Mouse (Mus musculus) brain, adult 2 months (tissue): ENCODE data around the gene Frs3.
A peak's percentile ranks its signal among the peaks of the same experiment; 100 is the strongest.
"Not testable (repeated sequence)": the region's sequence is repeated elsewhere in the genome, so short reads cannot be mapped to it uniquely, and the experiment has no call there.

ENCODE experiments used
- DNase-seq: peaks from one replicate; pipeline ENCODE4 v3.0.0; 2011; ENCODE audit warnings: low read depth, low spot score

Frs3 gene

DNA sequence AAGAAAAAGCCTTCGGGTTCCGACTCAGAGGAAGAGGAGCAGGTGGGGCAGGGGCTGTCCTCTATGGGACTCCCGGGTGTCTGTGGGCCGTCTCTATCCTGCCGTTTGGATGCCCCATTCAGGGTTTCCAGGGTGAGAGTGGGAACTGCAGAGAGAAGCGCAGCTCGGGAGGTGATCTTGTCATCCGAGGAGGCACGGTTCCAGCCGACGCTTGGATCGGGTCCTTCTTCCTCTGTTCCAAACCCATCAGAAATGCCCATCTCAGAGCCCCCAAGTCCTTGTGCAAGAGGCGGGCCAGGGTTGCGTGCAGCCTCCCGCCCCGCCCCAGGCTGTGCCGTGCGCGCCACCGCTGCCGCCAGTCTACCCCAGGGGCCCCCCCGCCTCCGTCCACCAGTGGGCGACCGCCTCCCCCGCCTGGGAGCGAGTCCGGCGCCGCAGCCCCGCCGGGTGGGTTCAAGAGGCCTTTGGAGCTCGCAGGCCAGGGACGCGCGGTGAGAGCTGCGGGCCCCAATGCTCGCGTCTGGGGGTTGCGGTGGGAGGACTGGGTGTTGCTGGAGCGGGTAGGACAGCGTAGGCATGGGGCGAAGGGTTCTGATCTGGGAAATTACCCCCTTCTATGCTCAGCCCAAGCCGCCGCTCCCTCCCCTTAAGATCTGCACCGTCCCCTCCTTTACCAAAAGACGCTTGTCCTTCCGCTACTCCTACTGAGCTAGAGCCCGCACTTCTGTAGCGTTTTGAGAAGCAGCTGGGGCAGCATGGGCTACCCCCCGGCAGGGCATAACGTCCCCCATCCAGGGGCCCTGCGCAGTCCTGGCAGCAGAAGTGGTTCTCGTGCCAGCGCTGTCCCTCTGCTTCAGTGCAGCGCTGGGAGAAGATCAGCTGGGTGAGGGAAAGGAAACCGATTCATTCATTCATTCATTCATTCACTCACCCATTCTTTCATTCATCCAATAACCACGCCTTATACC, at the start of gene Frs3:
Gene Frs3, plus strand, starts transcription at position 423 of the 968 bp plus-strand sequence.
- DNase-seq = peak; percentile 87

DNA sequence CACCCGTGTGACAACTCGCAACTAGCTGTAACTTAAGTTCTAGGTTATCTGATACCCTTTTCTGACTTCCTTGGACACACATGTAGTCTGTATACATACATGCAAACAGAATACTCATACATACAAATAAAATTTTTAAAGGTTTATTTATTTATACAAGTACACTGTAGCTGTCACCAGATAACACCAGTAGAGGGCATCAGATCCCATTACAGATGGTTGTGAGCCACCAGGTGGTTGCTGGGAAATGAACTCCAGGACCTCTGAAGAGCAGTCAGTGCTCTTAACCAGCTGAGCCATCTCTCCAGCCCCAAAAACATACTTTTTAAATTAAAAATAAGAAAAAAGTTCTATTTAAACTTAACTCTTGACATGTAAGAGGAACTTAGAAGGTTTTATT, 45.8 kb upstream of the Frs3 start:
- DNase-seq = no peak

DNA sequence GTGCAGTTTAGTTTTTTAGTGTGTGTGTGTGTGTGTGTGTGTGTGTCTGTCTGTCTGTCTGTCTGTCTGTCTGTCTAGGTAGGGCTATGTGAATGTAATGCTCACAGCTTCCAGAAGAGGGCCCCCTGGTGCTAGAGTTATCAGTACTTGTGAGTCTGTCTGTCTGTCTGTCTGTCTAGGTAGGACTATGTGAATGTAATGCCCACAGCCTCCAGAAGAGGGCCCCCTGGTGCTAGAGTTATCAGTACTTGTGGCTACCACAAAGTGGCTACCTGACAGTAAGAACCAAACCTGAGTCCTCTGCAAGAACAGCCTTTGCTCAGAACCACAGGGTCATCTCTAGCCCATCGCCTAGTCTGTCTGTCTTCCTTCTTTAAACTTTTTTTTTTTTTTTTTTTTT, 42.1 kb upstream of the Frs3 start:
- DNase-seq = peak; percentile 63

DNA sequence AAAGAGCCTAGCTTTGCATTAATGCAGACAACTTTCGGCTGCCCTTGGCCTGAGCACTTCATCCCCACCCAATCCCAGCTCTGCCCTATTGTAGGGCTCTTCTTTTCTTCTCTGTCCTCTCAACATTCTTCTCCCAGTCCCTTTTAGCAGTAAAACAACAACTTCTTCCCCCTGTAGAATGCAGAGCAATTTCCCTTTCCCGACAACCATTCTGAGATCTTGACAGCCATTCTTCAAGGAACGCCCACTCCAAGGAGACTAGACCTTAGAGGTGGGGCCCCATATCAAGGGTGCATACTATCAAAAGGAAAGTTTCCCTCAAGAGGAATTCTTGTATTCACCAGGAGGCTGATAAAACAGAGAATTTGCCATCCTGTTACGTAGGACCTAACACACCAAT, 39.9 kb upstream of the Frs3 start:
- no peak for DNase-seq

DNA sequence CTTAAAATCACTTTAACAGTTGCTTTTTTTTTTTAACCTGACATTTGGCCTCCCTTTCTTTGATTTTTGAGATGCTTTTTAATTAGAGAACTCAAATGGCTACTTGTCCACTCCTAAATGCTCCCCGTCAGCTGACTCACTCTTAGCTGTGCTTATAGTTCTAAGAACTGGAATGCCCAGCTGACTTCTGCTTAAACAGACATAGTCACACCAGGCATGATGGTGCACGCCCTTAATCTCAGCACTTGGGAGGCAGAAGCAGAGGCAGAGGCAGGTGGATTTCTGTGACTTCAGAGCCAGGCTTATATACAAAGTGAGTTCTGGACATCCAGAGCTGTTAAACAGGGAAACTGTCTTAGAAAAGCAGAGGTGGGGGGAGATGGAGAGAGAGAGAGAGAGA, 36.9 kb upstream of the Frs3 start:
- no peak for DNase-seq

DNA sequence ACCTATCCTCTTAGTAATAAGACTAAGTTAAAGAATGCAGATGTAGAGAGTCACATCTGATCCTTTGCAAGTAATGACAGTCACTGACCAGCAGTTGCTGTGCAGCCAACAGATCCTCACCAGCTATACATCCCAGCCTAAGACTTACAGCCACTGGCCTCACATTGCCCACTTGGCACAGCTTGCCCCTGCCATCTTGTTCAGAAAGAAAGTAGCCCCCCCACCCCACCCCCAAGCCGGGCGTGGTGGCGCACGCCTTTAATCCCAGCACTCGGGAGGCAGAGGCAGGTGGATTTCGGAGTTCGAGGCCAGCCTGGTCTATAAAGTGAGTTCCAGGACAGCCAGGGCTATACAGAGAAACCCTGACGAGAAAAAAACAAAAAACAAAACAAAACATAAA, 34.5 kb upstream of the Frs3 start:
- not testable (repeated sequence) for DNase-seq

DNA sequence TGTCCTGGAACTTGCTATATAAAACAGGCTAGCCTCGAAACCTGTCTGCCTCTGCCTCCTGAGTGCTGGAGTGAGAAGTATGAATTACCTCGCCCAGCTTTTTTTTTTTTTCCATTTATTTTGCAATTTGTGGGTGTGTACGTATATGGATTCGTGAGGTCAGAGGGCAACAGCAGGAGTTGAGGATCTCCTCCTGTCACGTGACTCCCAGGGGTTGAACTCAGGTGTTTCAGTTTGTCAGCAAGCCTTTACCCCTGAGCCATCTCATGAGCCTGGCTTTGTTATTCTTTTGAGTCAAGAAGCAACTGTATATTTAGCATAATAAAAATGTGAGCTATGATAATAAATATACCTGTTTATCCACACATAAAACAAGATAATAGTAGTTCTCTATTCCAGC, 33.1 kb upstream of the Frs3 start:
- no peak for DNase-seq

DNA sequence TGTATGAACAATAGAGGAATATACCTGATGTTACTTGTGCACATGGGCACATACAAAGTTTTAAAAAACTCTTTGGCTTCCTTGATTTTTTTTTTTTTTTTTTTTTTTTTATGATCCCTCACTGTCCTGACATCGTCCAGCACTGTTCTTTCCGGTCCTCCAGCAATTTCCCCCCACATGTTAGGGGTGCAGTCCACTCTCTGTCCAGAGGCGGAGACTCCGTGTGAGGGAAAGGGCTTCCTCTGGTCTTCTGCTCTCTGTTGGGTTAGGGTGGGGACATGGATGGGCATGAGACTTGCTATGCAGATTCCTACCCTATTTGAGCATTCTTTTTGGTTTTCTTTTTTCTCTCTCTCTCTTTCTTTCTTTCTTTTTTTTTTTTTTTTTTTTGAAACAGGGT, 30.9 kb upstream of the Frs3 start:
- no peak for DNase-seq

DNA sequence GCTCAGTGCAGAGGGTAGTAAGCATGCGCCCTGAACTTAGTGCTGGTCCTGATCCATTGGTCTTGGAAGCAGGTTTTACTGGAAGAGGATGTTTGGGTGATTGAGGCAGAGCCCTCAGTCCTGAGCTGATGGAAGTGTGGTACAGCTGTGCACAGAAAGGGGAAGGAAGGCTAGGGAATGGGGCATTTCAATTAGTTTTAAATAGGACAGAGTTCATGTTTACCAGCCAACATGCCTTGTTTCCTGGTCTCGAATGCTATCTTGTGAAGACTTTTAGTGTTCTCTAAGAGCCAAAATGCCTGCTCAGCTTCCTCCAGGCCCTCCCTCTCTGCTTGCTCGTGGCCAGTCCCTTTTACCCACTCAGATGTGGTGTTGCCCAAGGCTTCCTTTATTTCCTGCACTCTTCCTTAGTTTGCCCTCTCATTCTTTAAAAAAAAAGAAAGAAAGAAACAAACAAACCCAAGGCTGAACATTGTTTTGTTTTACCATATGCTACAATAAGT, 30.0 kb upstream of the Frs3 start:
- DNase-seq = no peak

DNA sequence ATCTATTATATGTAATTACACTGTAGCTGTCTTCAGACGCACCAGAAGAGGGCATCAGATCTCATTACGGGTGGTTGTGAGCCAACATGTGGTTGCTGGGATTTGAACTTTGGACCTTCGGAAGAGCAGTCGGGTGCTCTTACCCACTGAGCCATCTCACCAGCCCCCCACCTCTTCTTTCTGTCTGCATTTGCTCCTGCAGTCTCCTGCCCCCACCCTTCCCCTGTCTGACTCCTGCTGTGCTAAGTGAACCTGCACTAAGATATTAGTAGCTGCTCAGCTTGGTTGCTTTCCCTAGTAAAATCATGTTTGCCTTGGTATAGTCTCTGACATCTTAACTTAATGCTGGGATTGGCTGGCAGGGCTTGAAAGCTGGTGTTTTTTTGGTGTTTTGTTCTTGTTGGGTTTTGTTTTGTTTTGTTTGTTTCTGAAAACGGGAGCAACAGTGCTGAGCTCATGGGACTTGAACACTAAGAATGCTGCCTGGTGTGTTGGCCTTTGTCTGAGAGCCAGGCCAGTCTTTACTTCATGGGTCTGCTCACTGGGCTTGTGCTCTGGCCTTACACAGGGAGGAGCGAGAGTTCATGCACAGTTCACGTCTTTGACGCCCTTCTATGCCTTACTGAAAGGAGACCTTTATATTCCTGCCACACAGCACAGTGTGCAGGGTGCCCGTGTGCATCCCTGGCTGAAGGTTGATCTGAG, 25.7 kb upstream of the Frs3 start:
- DNase-seq = no peak

DNA sequence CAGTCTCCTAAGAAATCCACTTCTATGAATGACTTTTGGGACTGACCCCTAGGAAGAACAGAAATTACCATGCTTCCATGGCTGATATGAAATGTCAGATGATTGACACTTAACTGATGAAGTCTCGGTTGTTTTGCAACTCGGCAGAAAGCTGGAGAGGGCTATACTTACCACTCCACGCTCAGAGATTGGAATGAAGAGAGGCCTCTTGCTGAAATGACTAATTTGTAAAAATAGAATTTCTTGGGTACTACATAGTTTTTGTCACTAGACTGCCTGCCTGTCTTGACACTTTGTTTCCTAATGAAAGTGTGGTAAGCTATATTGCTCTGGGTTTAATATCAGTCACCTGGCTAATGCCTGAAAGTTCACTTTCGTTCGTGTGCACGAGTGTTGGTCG, 24.4 kb upstream of the Frs3 start:
- no peak for DNase-seq

DNA sequence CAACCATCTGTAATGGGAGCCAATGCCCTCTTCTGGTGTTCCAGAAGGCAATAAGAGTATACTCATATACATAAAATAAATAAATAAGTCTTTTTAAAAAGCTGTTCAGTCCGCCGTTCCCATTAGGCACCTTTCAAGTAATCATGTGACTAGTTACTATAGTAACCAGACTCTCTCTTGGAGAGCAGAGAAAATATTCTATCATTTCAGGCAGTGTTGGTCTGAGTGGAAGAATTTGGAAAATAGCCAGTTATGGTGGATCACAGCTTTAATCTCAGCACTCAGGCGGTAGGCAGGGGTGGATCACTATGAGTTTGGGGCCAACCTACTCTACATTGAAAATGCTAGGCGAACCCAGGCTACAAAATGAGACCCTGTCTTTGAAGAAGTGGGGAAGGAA, 19.7 kb upstream of the Frs3 start:
- peak; percentile 30 for DNase-seq

DNA sequence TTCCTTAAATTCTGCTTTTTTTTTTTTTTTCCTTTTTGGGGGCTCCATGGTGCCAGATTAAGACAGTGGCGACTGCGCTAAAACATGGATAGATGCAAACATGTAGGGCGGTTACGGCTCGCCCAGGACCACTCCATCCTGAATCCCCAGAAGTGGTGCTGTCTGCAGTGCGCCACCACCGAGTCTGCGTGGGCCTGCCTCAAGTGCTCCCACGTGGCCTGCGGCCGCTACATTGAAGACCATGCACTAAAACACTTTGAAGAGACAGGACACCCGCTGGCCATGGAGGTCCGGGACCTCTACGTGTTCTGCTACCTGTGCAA, 16.9 kb upstream of the Frs3 start:
- DNase-seq = peak; percentile 47

DNA sequence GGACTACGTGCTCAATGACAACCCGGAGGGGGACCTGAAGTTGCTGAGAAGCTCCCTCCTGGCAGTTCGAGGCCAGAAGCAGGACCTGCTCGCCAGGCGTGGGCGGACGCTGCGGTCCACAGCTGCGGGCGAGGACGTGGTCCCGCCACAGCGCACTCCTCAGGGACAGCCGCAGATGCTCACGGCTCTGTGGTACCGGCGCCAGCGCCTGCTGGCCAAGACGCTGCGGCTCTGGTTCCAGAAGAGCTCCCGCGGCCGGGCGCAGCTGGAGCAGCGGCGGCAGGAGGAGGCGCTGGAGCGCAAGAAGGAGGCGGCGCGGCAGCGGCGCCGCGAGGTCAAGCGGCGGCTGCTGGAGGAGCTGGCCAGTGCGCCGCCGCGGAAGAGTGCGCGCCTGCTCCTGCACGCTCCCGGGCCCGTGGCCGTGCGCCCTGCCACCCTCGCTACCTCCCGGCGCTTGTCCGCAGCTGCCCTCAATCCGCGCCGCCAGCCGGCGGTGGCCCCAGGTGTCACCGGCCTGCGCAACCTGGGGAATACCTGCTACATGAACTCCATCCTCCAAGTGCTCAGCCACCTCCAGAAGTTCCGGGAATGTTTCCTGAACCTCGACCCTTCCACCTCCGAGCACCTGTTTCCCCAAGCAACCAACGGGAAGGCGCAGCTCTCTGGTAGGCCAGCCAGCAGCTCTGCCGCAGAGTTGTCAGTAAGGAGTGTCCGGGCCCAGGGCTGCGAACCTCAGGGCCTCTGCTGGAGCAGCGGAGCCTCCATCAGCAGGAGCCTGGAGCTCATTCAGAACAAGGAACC, 16.3 kb upstream of the Frs3 start:
- peak; percentile 71 for DNase-seq

DNA sequence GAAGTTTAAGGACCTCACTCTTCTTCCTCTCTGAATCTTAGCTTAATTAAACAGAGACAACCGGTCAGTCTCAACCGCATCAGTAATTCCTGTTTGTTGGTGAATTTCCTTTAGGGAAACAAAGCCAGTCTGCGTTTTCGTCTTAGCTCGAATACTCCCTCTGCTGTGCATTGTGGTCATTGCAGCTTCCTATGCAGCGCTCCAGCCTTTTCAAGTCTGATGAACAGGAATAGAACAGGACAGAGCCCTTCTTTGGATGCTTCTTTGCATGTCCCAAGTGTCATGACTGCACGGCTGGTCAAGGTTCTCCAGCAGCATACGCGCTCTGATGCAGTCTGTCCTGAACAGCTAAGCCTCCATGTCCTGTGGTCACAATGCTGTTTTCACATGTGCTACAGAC, 12.2 kb upstream of the Frs3 start:
- DNase-seq = peak; percentile 87

DNA sequence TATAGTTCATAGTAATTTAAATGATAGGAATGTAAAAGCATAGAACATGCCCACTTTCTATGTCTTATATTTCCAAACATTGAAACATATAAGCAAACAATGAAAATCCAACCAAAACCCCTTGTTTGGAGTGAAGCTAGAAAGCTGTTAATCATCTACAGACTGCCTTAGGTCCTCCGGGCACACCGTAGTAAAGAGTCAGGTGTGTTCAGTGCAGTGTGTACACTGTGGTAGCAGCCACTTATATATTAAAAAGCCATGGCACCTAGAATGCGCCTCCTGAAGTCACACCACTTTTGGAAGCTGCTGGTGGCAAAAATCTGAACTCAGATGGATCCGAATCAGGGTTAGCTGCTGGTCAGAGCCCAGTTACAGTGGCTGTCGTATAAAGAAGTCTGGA, 10.6 kb upstream of the Frs3 start:
- DNase-seq = no peak

DNA sequence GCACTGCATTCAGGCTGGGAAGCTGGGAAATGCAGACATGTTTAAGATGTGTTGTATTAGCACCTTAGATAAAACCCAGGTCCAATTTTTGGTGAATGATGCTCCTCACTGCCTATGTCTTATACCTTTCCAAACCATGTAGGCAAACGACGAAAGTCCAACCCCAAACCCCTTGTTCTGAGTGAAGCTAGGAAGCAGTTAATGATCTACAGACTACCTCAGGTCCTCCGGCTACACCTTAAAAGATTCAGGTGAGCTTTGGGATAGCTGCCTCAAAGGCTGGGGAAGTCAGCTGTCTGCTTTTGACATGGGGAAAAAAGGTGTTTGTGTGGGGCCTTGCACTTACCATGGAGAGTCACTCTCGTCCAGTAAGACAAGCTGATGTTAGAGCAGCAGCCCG, 10.1 kb upstream of the Frs3 start:
- DNase-seq = no peak

DNA sequence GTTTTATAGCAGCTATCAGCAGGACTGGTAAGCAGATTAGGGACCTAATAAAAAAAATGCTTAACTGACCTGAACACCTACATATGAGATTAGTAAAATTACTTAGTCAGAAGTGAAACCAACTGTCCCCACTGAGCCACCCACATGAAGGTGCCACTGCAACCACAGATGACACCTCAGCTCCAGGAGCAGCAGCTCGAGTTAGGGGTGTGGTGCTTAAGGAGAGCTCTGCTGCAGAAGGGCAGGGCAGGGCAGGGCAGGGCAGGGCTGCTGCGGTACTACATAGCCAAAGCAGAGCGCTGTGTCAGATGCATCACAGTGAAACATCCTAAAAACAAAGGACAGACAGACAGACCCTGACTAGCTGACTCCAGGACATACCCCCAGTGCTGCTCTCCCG, 6.0 kb upstream of the Frs3 start:
- no peak for DNase-seq

DNA sequence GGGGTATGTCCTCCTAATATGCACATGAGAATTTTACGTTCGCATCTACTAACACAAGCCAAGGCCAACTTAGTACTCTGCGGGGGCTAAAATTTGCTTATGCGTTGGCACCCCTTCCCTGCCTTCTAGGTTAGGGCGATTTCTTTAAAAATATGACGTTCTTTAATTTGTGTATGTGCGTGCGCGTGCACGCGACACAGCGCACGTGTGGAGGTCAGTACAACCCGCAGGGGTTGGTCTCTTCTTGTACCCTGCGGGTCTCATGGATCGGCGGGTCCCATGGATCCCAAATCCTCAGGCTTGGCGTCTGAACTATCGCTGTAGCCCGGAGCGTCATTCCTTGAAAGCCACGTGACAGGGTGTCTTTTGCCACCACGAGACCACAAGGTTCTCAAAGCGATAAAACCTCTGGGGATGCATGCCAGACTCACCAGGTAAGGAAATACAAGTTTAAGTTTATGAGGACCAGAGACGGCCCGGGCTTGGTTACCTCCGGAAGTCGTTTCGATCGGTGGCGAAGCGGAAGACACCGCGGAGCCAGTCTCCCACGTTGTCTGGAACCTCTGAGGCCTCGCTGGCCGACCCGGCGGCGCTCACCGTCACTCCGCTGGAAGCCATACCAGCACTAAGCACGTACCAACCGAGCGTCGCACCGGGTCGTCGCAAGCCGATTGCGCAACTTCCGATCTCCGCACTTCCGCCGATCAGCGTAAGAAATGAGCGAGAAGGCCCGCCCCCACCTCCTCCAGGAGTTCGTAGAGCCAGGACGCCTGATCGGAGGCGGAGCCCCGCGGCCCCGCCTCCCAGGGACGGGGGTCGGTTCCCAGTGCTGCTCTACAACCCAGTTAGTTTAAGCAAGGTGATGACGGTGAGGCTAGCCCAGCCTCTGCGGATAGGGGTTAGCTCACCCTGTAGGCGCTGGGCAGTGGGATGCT, 1.2 kb upstream of the Frs3 start:
- peak; percentile 99 for DNase-seq

DNA sequence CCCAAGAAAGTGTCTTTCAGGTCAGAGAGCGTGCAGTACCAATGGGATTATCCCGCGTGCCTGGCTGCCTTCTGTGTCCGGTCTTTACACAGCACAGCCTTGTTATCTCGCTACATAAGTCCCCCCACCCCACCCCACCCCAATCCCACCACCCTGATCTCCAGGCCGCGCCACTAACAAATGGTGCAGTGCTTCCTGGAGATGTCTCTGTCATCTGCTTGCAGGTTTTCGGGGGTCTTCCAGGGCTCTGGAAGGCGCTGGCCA, 554 bp upstream of the Frs3 start, which contains the start of gene Tomm6:
Gene Tomm6, minus strand, starts transcription at position 43 of the 264 bp plus-strand sequence.
- DNase-seq = no peak

DNA sequence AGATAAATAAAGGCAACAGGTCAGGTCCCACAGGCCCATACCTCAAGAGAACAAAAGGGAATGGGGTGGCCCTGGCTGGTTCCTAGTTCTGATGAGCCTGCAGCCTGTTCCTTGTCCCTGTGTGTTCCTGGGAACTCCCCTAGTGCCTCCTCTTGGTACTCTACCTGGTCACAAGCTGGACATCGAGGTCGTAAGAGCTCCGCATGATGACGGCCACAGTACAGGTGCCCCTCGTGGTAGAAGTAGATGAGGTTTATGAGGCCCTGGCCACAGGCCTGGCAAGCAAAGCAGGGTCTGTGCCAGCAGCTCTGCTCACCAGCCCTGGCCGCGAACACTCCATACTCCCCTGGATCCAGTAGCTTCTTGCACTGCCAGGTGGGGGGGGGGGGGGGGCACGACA, 1.1 kb downstream of the Frs3 start:
- no peak for DNase-seq
